In the genomic region with DNA sequence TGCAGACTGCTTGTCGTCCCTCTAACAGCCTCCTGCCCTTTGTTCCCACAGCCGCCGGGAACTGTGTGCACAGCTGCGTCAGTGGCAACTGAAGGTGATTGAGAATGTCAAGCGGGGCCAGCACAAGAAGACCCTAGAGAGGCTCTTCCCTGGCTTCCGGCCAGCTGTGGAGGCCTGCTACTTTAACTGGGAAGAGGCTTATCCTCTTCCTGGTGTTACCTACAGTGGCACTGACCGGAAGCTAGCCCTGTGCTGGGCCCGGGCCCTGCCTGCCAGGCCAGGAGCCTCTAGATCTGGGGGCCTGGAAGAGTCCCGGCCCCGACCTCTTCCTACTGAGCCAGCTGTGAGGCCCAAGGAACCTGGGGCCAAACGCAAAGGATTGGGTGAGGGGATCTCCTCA, we compare ENCODE assay signal across 14 mouse cellular contexts. TPM values are rescaled to one million over a fixed set of nuclear protein-coding genes. Genes with fewer than 3 reads are reported as not detected.
DNase-seq lines count a peak whose midpoint lies in the region; ATAC-seq and TF ChIP-seq lines count a peak whose summit lies in the region.
"Had no signal": no experiment of that assay in that cellular context is flagged by ENCODE, and none has a peak within 500 bp of the region (broad histone marks: within the 10 kb centered on the region; RNA-seq: fewer than 3 reads in every experiment).

No protein-coding gene starts in this region.

- no peaks in the 10 kb centered on the region for H3K27me3 ChIP-seq in heart, embryonic 15.5 days
- H3K27me3 ChIP-seq in intestine, embryonic 15.5 days (replicated peaks) = no peaks in the 10 kb centered on the region
- H3K27me3 ChIP-seq: hindbrain, embryonic 12.5 days had no signal

- H3K4me1 ChIP-seq in heart, embryonic 15.5 days (replicated peaks) = peaks cover 29% of the 10 kb centered on the region
- no peaks in the 10 kb centered on the region; a peak in 1 of 4 replicates for H3K4me1 ChIP-seq in ES-E14 (ENCODE audit: control insufficient read depth in 2 of 2, insufficient read depth in 2 of 2, low read length in 2 of 2, poor library complexity in 1 of 2)
- peaks cover 9% of the 10 kb centered on the region for H3K4me1 ChIP-seq in intestine, embryonic 15.5 days (replicated peaks)

- H3K27ac ChIP-seq in heart, embryonic 15.5 days = peak overlapping the region; percentile 77
- H3K27ac ChIP-seq in ES-E14 (ENCODE audit: insufficient read depth, low read depth, low read length, poor library complexity, severe bottlenecking) = no peak overlapping the region
- H3K27ac ChIP-seq in intestine, embryonic 15.5 days = peak overlapping the region; percentile 66; the same call in 1 of the 2 replicates
- H3K27ac ChIP-seq: hindbrain, embryonic 12.5 days; liver, embryonic 14.5 days had no signal

- H3K4me3 ChIP-seq in heart, embryonic 15.5 days = no peak overlapping the region
- peak overlapping the region; percentile 28 to 37; a peak in 2 of 4 replicates for H3K4me3 ChIP-seq in ES-E14 (ENCODE audit: insufficient read depth in 1 of 2, low read depth in 1 of 2, low read length in 2 of 2, poor library complexity in 1 of 2, severe bottlenecking in 1 of 2)
- H3K4me3 ChIP-seq in intestine, embryonic 15.5 days (replicated peaks) = no peak overlapping the region
- H3K4me3 ChIP-seq: hindbrain, embryonic 12.5 days had no signal

- H3K9me3 ChIP-seq in heart, embryonic 15.5 days (replicated peaks) = no peaks in the 10 kb centered on the region
- no peaks in the 10 kb centered on the region for H3K9me3 ChIP-seq in ES-E14 (ENCODE audit: control insufficient read depth, insufficient read depth, low read depth, low read length)
- no peaks in the 10 kb centered on the region for H3K9me3 ChIP-seq in intestine, embryonic 15.5 days
- H3K9me3 ChIP-seq: hindbrain, embryonic 12.5 days had no signal

- ATAC-seq in heart, embryonic 15.5 days (replicated peaks; ENCODE audit: insufficient number of reproducible peaks, insufficient read depth, low FRiP score, low read depth) = peak; percentile 61
- peak; percentile 87 for ATAC-seq in intestine, embryonic 15.5 days
- ATAC-seq: lung, postnatal 0 days had no signal

- DNase-seq in heart, adult 8-10 months (ENCODE audit: low spot score) = no peak
- DNase-seq in ES-E14 (ENCODE audit: low read depth, low spot score) = no peak
- peak; percentile 39 for DNase-seq in testis, postnatal 10 days (ENCODE audit: low spot score)
- no peak for DNase-seq in thymus, postnatal 14 days
- DNase-seq in adrenal gland, postnatal 4 days (ENCODE audit: low spot score in 2 of 2) = no peak
- DNase-seq: cerebellum, postnatal 10 days; gastrocnemius, postnatal 14 days; midbrain, embryonic 14.5 days; right cerebral cortex, adult 18-20 months had no signal

- H3K9ac ChIP-seq in heart, embryonic 15.5 days = 0 out of 2 replicates have a peak overlapping the region, but pooled peaks have one; percentile 23
- H3K9ac ChIP-seq in ES-E14 (ENCODE audit: insufficient read depth, low read depth, low read length, poor library complexity, severe bottlenecking) = peak overlapping the region; percentile 6; the same call in 1 of the 2 replicates
- H3K9ac ChIP-seq in intestine, embryonic 15.5 days = peak overlapping the region; percentile 29; the same call in 1 of the 2 replicates
- H3K9ac ChIP-seq: hindbrain, embryonic 12.5 days; liver, embryonic 14.5 days had no signal

- in situ Hi-C loops in ES-E14 (cut with MboI; ENCODE audit: low sequenced_read_pairs in 2 of 2, unreplicated experiment in 2 of 2) = no loop called here

- 32% methylated on average over 11 of the region's 11 CpGs for WGBS in heart, embryonic 15.5 days
- 52% methylated on average over 11 of the region's 11 CpGs for WGBS in intestine, embryonic 15.5 days

- H3K36me3 ChIP-seq in heart, embryonic 15.5 days = peaks cover 85% of the 10 kb centered on the region
- peaks cover 4% of the 10 kb centered on the region; the same call in 1 of the 2 replicates for H3K36me3 ChIP-seq in ES-E14 (ENCODE audit: control insufficient read depth, insufficient read depth, low read length, poor library complexity, severe bottlenecking)
- H3K36me3 ChIP-seq in intestine, embryonic 15.5 days = peaks cover 47% of the 10 kb centered on the region

- peak overlapping the region; percentile 3; the same call in 1 of the 2 replicates for H3K4me2 ChIP-seq in heart, embryonic 15.5 days
- H3K4me2 ChIP-seq in intestine, embryonic 15.5 days (replicated peaks) = no peak overlapping the region; the same call in 1 of the 2 replicates
- H3K4me2 ChIP-seq: hindbrain, embryonic 12.5 days had no signal

TF ChIP-seq in ES-E14, 5 proteins besides CTCF, POLR2A, EP300 and RAD21:
- TF ChIP-seq MAFK (IDR thresholded peaks at IDR 0.05; ENCODE audit: insufficient read depth, low read depth, low read length) (no peak), ZC3H11A (IDR thresholded peaks at IDR 0.05; ENCODE audit: borderline replicate concordance, low read depth, low read length) (no peak), CHD2 (IDR thresholded peaks at IDR 0.05; ENCODE audit: low read depth, low read length) (no peak), ZNF384 (IDR thresholded peaks at IDR 0.05; ENCODE audit: low read depth, low read length) (no peak), HCFC1 (IDR thresholded peaks at IDR 0.05; ENCODE audit: borderline replicate concordance, insufficient read depth, low read length) (no peak)

RNA-seq across cellular contexts. Expression of gene Zswim8, which starts 6.5 kb away (rescaled TPM):
- 18.2 and 24.7 TPM in 2 replicates for polyA plus RNA-seq in heart, embryonic 15.5 days (2015; fragmentation: Nextera tagmentation; extraction: Ambion mirVana)
- total RNA-seq in heart, adult 8-10 months (2022) = 10 to 100 TPM; 38.7 to 47.0 (median 43.1) TPM
- 33.2 and 33.9 TPM in 2 replicates for total RNA-seq in ES-E14 (2012; rRNA removed)
- polyA plus RNA-seq in intestine, embryonic 15.5 days (2015; fragmentation: Nextera tagmentation; extraction: Ambion mirVana) = 21.2 and 23.5 TPM in 2 replicates
- total RNA-seq in adrenal gland, postnatal 4 days (2021) = 100 to 1,000 TPM; 136 to 151 TPM

RNA-seq across cellular contexts. Expression of gene Chchd1, which starts 11.0 kb away (rescaled TPM):
- polyA plus RNA-seq in heart, embryonic 15.5 days (2015; fragmentation: Nextera tagmentation; extraction: Ambion mirVana) = 159 and 218 TPM in 2 replicates
- 100 to 1,000 TPM; 110 to 126 (median 118) TPM for total RNA-seq in heart, adult 8-10 months (2022)
- total RNA-seq in ES-E14 (2012; rRNA removed) = 136 and 137 TPM in 2 replicates
- polyA plus RNA-seq in intestine, embryonic 15.5 days (2015; fragmentation: Nextera tagmentation; extraction: Ambion mirVana) = 191 and 227 TPM in 2 replicates
- 10 to 100 TPM; 76.1 to 88.5 TPM for total RNA-seq in adrenal gland, postnatal 4 days (2021)

RNA-seq across cellular contexts. Expression of gene Fut11, which starts 19.1 kb away (rescaled TPM):
- 19.0 and 23.9 TPM in 2 replicates for polyA plus RNA-seq in heart, embryonic 15.5 days (2015; fragmentation: Nextera tagmentation; extraction: Ambion mirVana)
- 1 to 10 TPM; 4.2 to 4.9 (median 4.6) TPM for total RNA-seq in heart, adult 8-10 months (2022)
- 5.0 and 6.1 TPM in 2 replicates for total RNA-seq in ES-E14 (2012; rRNA removed)
- 21.2 and 22.8 TPM in 2 replicates for polyA plus RNA-seq in intestine, embryonic 15.5 days (2015; fragmentation: Nextera tagmentation; extraction: Ambion mirVana)
- total RNA-seq in adrenal gland, postnatal 4 days (2021) = 10 to 100 TPM; 25.9 to 26.1 TPM

RNA-seq across cellular contexts. Expression of gene Ndst2, which starts 20.5 kb away (rescaled TPM):
- polyA plus RNA-seq in heart, embryonic 15.5 days (2015; fragmentation: Nextera tagmentation; extraction: Ambion mirVana) = 13.8 and 17.8 TPM in 2 replicates
- total RNA-seq in heart, adult 8-10 months (2022) = 10 to 100 TPM in 1 of 4 experiments, 1 to 10 TPM in 3; 7.1 to 10.6 (median 9.9) TPM
- total RNA-seq in ES-E14 (2012; rRNA removed) = 12.1 and 19.1 TPM in 2 replicates
- 20.4 and 21.9 TPM in 2 replicates for polyA plus RNA-seq in intestine, embryonic 15.5 days (2015; fragmentation: Nextera tagmentation; extraction: Ambion mirVana)
- total RNA-seq in adrenal gland, postnatal 4 days (2021) = 10 to 100 TPM; 46.4 to 49.0 TPM

RNA-seq across cellular contexts. Expression of gene Sec24c, which starts 39.7 kb away (rescaled TPM):
- polyA plus RNA-seq in heart, embryonic 15.5 days (2015; fragmentation: Nextera tagmentation; extraction: Ambion mirVana) = 57.3 and 82.4 TPM in 2 replicates
- 100 to 1,000 TPM in 3 of 4 experiments, 10 to 100 TPM in 1; 97.9 to 110 (median 103) TPM for total RNA-seq in heart, adult 8-10 months (2022)
- total RNA-seq in ES-E14 (2012; rRNA removed) = 104 TPM in 2 replicates
- 82.8 and 96.2 TPM in 2 replicates for polyA plus RNA-seq in intestine, embryonic 15.5 days (2015; fragmentation: Nextera tagmentation; extraction: Ambion mirVana)
- 100 to 1,000 TPM; 137 to 140 TPM for total RNA-seq in adrenal gland, postnatal 4 days (2021)

Comparison
In these comparisons a context has a peak if more than half of its experiments do, and no peak if none do; other contexts are left out.
1. H3K4me3 ChIP-seq: peak in ES-E14 (2 of 2); none in heart, embryonic 15.5 days (single experiment) and intestine, embryonic 15.5 days (single experiment).
2. Peak in every context shown above with its lines, with median percentiles within 50 percentile points of each other: H3K9ac ChIP-seq.